Mouse (Mus musculus) thymus, adult 2 months (tissue): ENCODE data around the gene Nfrkb. TPM values are rescaled to one million over a fixed set of nuclear protein-coding genes. Genes with fewer than 3 reads are reported as not detected.

Source experiments
- DNase-seq: peaks from one replicate; pipeline ENCODE4 v3.0.0; 2021
- H3K27ac ChIP-seq: fragments of 200-500 bp; 2 replicates; pipeline ENCODE4 v1.5.1; 2012; ENCODE audit warnings: low read length, control low read depth; ENCODE audit not compliant: control insufficient read depth, insufficient read depth
- H3K27me3 ChIP-seq: fragments of 200-500 bp; 2 replicates; pipeline ENCODE4 v1.6.1; 2012; ENCODE audit warnings: mild to moderate bottlenecking, low read length, moderate library complexity, mixed read lengths; ENCODE audit not compliant: control insufficient read depth, insufficient read depth
- H3K36me3 ChIP-seq: fragments of 200-500 bp; 2 replicates; pipeline ENCODE4 v1.6.1; 2012; ENCODE audit warnings: mild to moderate bottlenecking, low read length, moderate library complexity; ENCODE audit not compliant: control insufficient read depth, insufficient read depth
- H3K4me1 ChIP-seq: fragments of 200-500 bp; replicated peaks from 2 replicates; pipeline ENCODE4 v1.6.1; 2012; ENCODE audit warnings: low read length; ENCODE audit not compliant: control insufficient read depth, insufficient read depth
- H3K4me3 ChIP-seq: fragments of 200-500 bp; 2 replicates; pipeline ENCODE4 v1.5.1; 2012; ENCODE audit warnings: mild to moderate bottlenecking, low read length, control low read depth, moderate library complexity; ENCODE audit not compliant: control insufficient read depth, insufficient read depth
- CTCF ChIP-seq: fragments of 200-500 bp; IDR thresholded peaks from 2 replicates; pipeline ENCODE4 v1.5.1; 2012; ENCODE audit warnings: mild to moderate bottlenecking, control low read depth, low read length, moderate library complexity, borderline replicate concordance; ENCODE audit not compliant: control insufficient read depth, poor library complexity, insufficient read depth; ENCODE audit errors: extremely low read depth
- POLR2A ChIP-seq: fragments of 200-500 bp; IDR thresholded peaks from 2 replicates; pipeline ENCODE4 v1.6.1; 2012; ENCODE audit warnings: mild to moderate bottlenecking, low read length, control low read depth, moderate library complexity; ENCODE audit not compliant: control insufficient read depth, poor library complexity, insufficient read depth; ENCODE audit errors: extremely low read depth
- WGBS: fragments of 180-500 bp; shearing (Covaris S2); methylation state at CpG from one replicate; pipeline ENCODE4 v1.1.7; 2018; 5-methylcytosine and 5-hydroxymethylcytosine counted together
- polyA plus RNA-seq: library from polyadenylated mRNA; depleted of rRNA; stranded (reverse); fragments of >200 nt; gene quantifications from 2 replicates; pipeline ENCODE4 v1.2.3, GENCODE M21; 2012; rRNA removed

Gene Nfrkb
- polyA plus RNA-seq, 1 experiment: 68.7 TPM

GRCm38 (mm10) chr9:31452166-31452565 is 66.2 kb downstream of the Nfrkb start:
- Histone ChIP-seq H3K27me3 (no peaks in the 10 kb centered on the region), H3K4me1 (no peaks in the 10 kb centered on the region), H3K27ac (no peak overlapping the region), H3K4me3 (no peak overlapping the region), H3K36me3 (no peaks in the 10 kb centered on the region)
- WGBS: 65% methylated on average over 10 of the region's 10 CpGs
- TF ChIP-seq POLR2A: no peak
- no peak for TF ChIP-seq CTCF
- no peak for DNase-seq

GRCm38 (mm10) chr9:31454356-31454755 is 68.4 kb downstream of the Nfrkb start:
- WGBS: 61% methylated on average over 1 of the region's 1 CpGs
- Histone ChIP-seq H3K36me3 (no peaks in the 10 kb centered on the region), H3K27ac (no peak overlapping the region)

GRCm38 (mm10) chr9:31463190-31463589 is 77.2 kb downstream of the Nfrkb start:
- 72% methylated on average over 9 of the region's 9 CpGs for WGBS
- no peaks in the 10 kb centered on the region; the same call in 1 of the 2 replicates for H3K27me3 ChIP-seq
- no peak overlapping the region for H3K4me3 ChIP-seq
- no peaks in the 10 kb centered on the region for H3K4me1 ChIP-seq
- H3K36me3 ChIP-seq: no peaks in the 10 kb centered on the region
- no peak for DNase-seq
- H3K27ac ChIP-seq: no peak overlapping the region
- TF ChIP-seq CTCF (no peak), POLR2A (no peak)

More at GRCm38 (mm10) chr9:31454356-31454755, 68.4 kb downstream of the Nfrkb start:
- H3K4me1 ChIP-seq: no peaks in the 10 kb centered on the region
- H3K4me3 ChIP-seq: no peak overlapping the region
- H3K27me3 ChIP-seq: no peaks in the 10 kb centered on the region
- TF ChIP-seq CTCF (no peak), POLR2A (no peak)
- DNase-seq: no peak

- WGBS: 13% methylated on average over 33 of the region's 33 CpGs
- no peak within 1 kb of the TSS for H3K27ac ChIP-seq
These were observed 77.9 kb downstream of the Nfrkb start, which contains the start of gene Tmem45b for GRCm38 (mm10) chr9:31463692-31464474. Gene Tmem45b, minus strand, starts transcription at chr9:31464462.

More at GRCm38 (mm10) chr9:31463692-31464474, 77.9 kb downstream of the Nfrkb start, which contains the start of gene Tmem45b:
- H3K27me3 ChIP-seq: no peaks in the 10 kb centered on the region; the same call in 1 of the 2 replicates
- H3K36me3 ChIP-seq: no peaks in the 10 kb centered on the region
- no peak for DNase-seq
- H3K4me3 ChIP-seq: no peak within 1 kb of the TSS
- TF ChIP-seq POLR2A: no peak
- no peak for TF ChIP-seq CTCF
- no peaks in the 10 kb centered on the region for H3K4me1 ChIP-seq

Other genes starting within 250 kb of the Nfrkb start
- gene Aplp2, start 174.4 kb upstream of the Nfrkb start, polyA plus RNA-seq: 163 and 188 TPM in 2 replicates
- 21.8 and 27.3 TPM in 2 replicates for gene Prdm10, start 105.7 kb upstream of the Nfrkb start, polyA plus RNA-seq
- 21.8 and 24.0 TPM in 2 replicates for gene Tmem45b, start 78.3 kb downstream of the Nfrkb start, polyA plus RNA-seq